Mouse (Mus musculus) mouse trophoblast stem cell (cell line): ENCODE measurements around the gene Acbd3.

Experiments used
- in situ Hi-C, 2 experiments: fragments of 300-500 bp; cut with MseI, MboI; formaldehyde crosslinking; loops; 2 replicates in 1 of 2; 3 replicates in 1 of 2; pipeline ENCODE4 v1.15.1; 2025

Gene Acbd3

GRCm38 (mm10) chr1:180725704-180726179 lies at the start of gene Acbd3:
Acbd3 (plus strand) TSS chr1:180726043.
- in situ Hi-C loops = no loop called here

GRCm38 (mm10) chr1:180691284-180691683 lies 34.6 kb upstream of the Acbd3 start:
- in situ Hi-C loops = no loop called here

GRCm38 (mm10) chr1:180696626-180697352 lies 29.1 kb upstream of the Acbd3 start, which contains the start of gene Mixl1:
Mixl1 (minus strand) TSS chr1:180697034.
- in situ Hi-C loops = no loop called here

GRCm38 (mm10) chr1:180698063-180698462 lies 27.8 kb upstream of the Acbd3 start:
- in situ Hi-C loops = no loop called here

GRCm38 (mm10) chr1:180703400-180703799 lies 22.4 kb upstream of the Acbd3 start:
- in situ Hi-C loops = no loop called here

GRCm38 (mm10) chr1:180707368-180707767 lies 18.5 kb upstream of the Acbd3 start:
- in situ Hi-C loops = no loop called here

GRCm38 (mm10) chr1:180707813-180708212 lies 18.0 kb upstream of the Acbd3 start:
- in situ Hi-C loops = no loop called here

GRCm38 (mm10) chr1:180708935-180709776 lies 16.7 kb upstream of the Acbd3 start:
- in situ Hi-C loops = no loop called here

- in situ Hi-C loops = no loop called here
These were observed 7.1 kb upstream of the Acbd3 start for GRCm38 (mm10) chr1:180718756-180719155.

GRCm38 (mm10) chr1:180719483-180719882 lies 6.4 kb upstream of the Acbd3 start:
- in situ Hi-C loops = no loop called here

- in situ Hi-C loops = loop anchor here in 1 of 2 experiments (5.0 kb wide), 1 partner anchor 42 kb away; no protein-coding TSS in a partner anchor
These were observed 5.7 kb upstream of the Acbd3 start for GRCm38 (mm10) chr1:180719951-180720689.

- in situ Hi-C loops = loop anchor here in 1 of 2 experiments (5.0 kb wide), 1 partner anchor 40 kb away; no protein-coding TSS in a partner anchor
These were observed 3.2 kb upstream of the Acbd3 start for GRCm38 (mm10) chr1:180722608-180723007.

- in situ Hi-C loops = loop anchor here in 1 of 2 experiments (5.0 kb wide), 1 partner anchor 39 kb away; no protein-coding TSS in a partner anchor
These were observed 2.1 kb upstream of the Acbd3 start for GRCm38 (mm10) chr1:180723701-180724238.

GRCm38 (mm10) chr1:180726183-180726582 lies 340 bp downstream of the Acbd3 start:
- in situ Hi-C loops = no loop called here

- in situ Hi-C loops = no loop called here
These were observed 3.4 kb downstream of the Acbd3 start for GRCm38 (mm10) chr1:180729231-180729630.

- in situ Hi-C loops = no loop called here
These were observed 22.0 kb downstream of the Acbd3 start for GRCm38 (mm10) chr1:180747827-180748226.

GRCm38 (mm10) chr1:180752115-180752514 lies 26.3 kb downstream of the Acbd3 start:
- in situ Hi-C loops = no loop called here

GRCm38 (mm10) chr1:180754376-180754775 lies 28.5 kb downstream of the Acbd3 start:
- in situ Hi-C loops = no loop called here

GRCm38 (mm10) chr1:180756711-180757110 lies 30.9 kb downstream of the Acbd3 start:
- in situ Hi-C loops = no loop called here

- in situ Hi-C loops = no loop called here
These were observed 31.6 kb downstream of the Acbd3 start for GRCm38 (mm10) chr1:180757252-180757955.
